Mouse (Mus musculus) forebrain, embryonic 15.5 days (tissue): ENCODE data around the gene Hmx2. TPM values are rescaled to one million over a fixed set of nuclear protein-coding genes. Genes with fewer than 3 reads are reported as not detected.

ENCODE experiments used
- ATAC-seq: fragments of 200-750 bp; cut with Nextera tagmentation; replicated peaks from 2 replicates; pipeline ENCODE4 v1.8.0; 2017; ENCODE audit warnings: mild to moderate bottlenecking, moderate TSS enrichment, moderate library complexity
- H3K27ac ChIP-seq: fragments of 300-500 bp; sonication (generic); replicated peaks from 2 replicates; pipeline ENCODE4 v1.5.1; 2015; ENCODE audit warnings: mild to moderate bottlenecking, inconsistent platforms
- H3K27me3 ChIP-seq: fragments of 300-500 bp; sonication (generic); 2 replicates; pipeline ENCODE4 v1.6.1; 2015; ENCODE audit warnings: inconsistent platforms
- H3K36me3 ChIP-seq: fragments of 300-500 bp; sonication (generic); 2 replicates; pipeline ENCODE4 v1.6.1; 2015; ENCODE audit warnings: mild to moderate bottlenecking, inconsistent platforms
- H3K4me1 ChIP-seq: fragments of 300-500 bp; sonication (generic); 2 replicates; pipeline ENCODE4 v1.6.1; 2015; ENCODE audit warnings: inconsistent platforms
- H3K4me2 ChIP-seq: fragments of 300-500 bp; sonication (generic); replicated peaks from 2 replicates; pipeline ENCODE4 v1.6.1; 2015; ENCODE audit warnings: mild to moderate bottlenecking, inconsistent platforms
- H3K4me3 ChIP-seq: fragments of 300-500 bp; sonication (generic); 2 replicates; pipeline ENCODE4 v1.5.1; 2015; ENCODE audit warnings: mild to moderate bottlenecking, inconsistent platforms
- H3K9ac ChIP-seq: fragments of 300-500 bp; sonication (generic); replicated peaks from 2 replicates; pipeline ENCODE4 v1.6.1; 2015; ENCODE audit warnings: mild to moderate bottlenecking, inconsistent platforms
- H3K9me3 ChIP-seq: fragments of 300-500 bp; sonication (generic); 2 replicates; pipeline ENCODE4 v1.6.1; 2016; ENCODE audit warnings: inconsistent platforms
- WGBS: fragments of 180-500 bp; shearing (Covaris S2); methylation state at CpG from one replicate; pipeline ENCODE4 v1.1.7; 2015; ENCODE audit warnings: mixed read lengths; 5-methylcytosine and 5-hydroxymethylcytosine counted together
- polyA plus RNA-seq: library from polyadenylated mRNA; unstranded; fragments of >200 nt; fragmentation: Nextera tagmentation; extraction: Ambion mirVana; gene quantifications from 2 replicates; pipeline ENCODE4 v1.2.1, GENCODE M21; 2015

Gene Hmx2
- polyA plus RNA-seq, 1 experiment from 2014 or later = 1.1 TPM

- H3K4me2 ChIP-seq = no peak overlapping the region
- 3% methylated on average over 5 of the region's 5 CpGs for WGBS
- no peaks in the 10 kb centered on the region for H3K9me3 ChIP-seq
- H3K4me3 ChIP-seq = no peak overlapping the region
- no peak overlapping the region for H3K9ac ChIP-seq
- ATAC-seq = no peak
- H3K4me1 ChIP-seq = peaks cover 20% of the 10 kb centered on the region
- no peak overlapping the region for H3K27ac ChIP-seq
- H3K27me3 ChIP-seq = peaks cover 98% of the 10 kb centered on the region
- H3K36me3 ChIP-seq = no peaks in the 10 kb centered on the region
Measured at GRCm38 (mm10) chr7:131547481-131547880, 1.1 kb upstream of the Hmx2 start.

- 0% methylated on average over 4 of the region's 4 CpGs for WGBS
- ATAC-seq = no peak
Measured at GRCm38 (mm10) chr7:131551471-131551870, 2.9 kb downstream of the Hmx2 start.

GRCm38 (mm10) chr7:131551931-131552741 lies 3.6 kb downstream of the Hmx2 start:
- no peak overlapping the region for H3K4me3 ChIP-seq
- H3K4me2 ChIP-seq = no peak overlapping the region
- H3K9ac ChIP-seq = no peak overlapping the region
- peaks cover 97% of the 10 kb centered on the region for H3K27me3 ChIP-seq
- no peak overlapping the region for H3K27ac ChIP-seq
- peaks cover 26% of the 10 kb centered on the region for H3K4me1 ChIP-seq
- under 1% methylated on average over 42 of the region's 42 CpGs for WGBS
- H3K9me3 ChIP-seq = no peaks in the 10 kb centered on the region
- no peak for ATAC-seq
- H3K36me3 ChIP-seq = no peaks in the 10 kb centered on the region

More at GRCm38 (mm10) chr7:131551471-131551870, 2.9 kb downstream of the Hmx2 start:
- H3K4me3 ChIP-seq = no peak overlapping the region
- H3K9me3 ChIP-seq = no peaks in the 10 kb centered on the region
- no peak overlapping the region for H3K27ac ChIP-seq
- H3K9ac ChIP-seq = no peak overlapping the region
- peaks cover 97% of the 10 kb centered on the region for H3K27me3 ChIP-seq
- no peak overlapping the region for H3K4me2 ChIP-seq
- peaks cover 23% of the 10 kb centered on the region for H3K4me1 ChIP-seq
- no peaks in the 10 kb centered on the region for H3K36me3 ChIP-seq

GRCm38 (mm10) chr7:131552781-131553180 lies 4.2 kb downstream of the Hmx2 start:
- Histone ChIP-seq H3K4me2 (no peak overlapping the region), H3K36me3 (no peaks in the 10 kb centered on the region), H3K9me3 (no peaks in the 10 kb centered on the region), H3K4me1 (peaks cover 26% of the 10 kb centered on the region), H3K27me3 (peaks cover 97% of the 10 kb centered on the region), H3K4me3 (no peak overlapping the region), H3K9ac (no peak overlapping the region), H3K27ac (no peak overlapping the region)
- ATAC-seq = no peak
- under 1% methylated on average over 5 of the region's 5 CpGs for WGBS

- no peak; the same call in 1 of the 2 replicates for ATAC-seq
- peak overlapping the region; percentile 31 for H3K4me2 ChIP-seq
- peaks cover 97% of the 10 kb centered on the region for H3K27me3 ChIP-seq
- H3K9ac ChIP-seq = no peak overlapping the region
- H3K27ac ChIP-seq = no peak overlapping the region
- H3K4me3 ChIP-seq = peak overlapping the region; percentile 22
- WGBS = 0% methylated on average over 38 of the region's 39 CpGs
- H3K9me3 ChIP-seq = no peaks in the 10 kb centered on the region
- no peaks in the 10 kb centered on the region for H3K36me3 ChIP-seq
- H3K4me1 ChIP-seq = peaks cover 26% of the 10 kb centered on the region
Measured at GRCm38 (mm10) chr7:131553771-131554175, 5.2 kb downstream of the Hmx2 start.

- Histone ChIP-seq H3K27me3 (peaks cover 98% of the 10 kb centered on the region), H3K4me2 (peak overlapping the region; percentile 31), H3K4me1 (peaks cover 26% of the 10 kb centered on the region), H3K4me3 (peak overlapping the region; percentile 22), H3K36me3 (no peaks in the 10 kb centered on the region), H3K9ac (no peak overlapping the region), H3K27ac (no peak overlapping the region), H3K9me3 (no peaks in the 10 kb centered on the region)
- ATAC-seq = 0 out of 2 replicates have a peak, but pooled peaks have one; percentile 27
- WGBS = under 1% methylated on average over 45 of the region's 45 CpGs
Measured at GRCm38 (mm10) chr7:131554341-131555180, 6.0 kb downstream of the Hmx2 start.

GRCm38 (mm10) chr7:131555301-131556081 lies 6.9 kb downstream of the Hmx2 start:
- no peak overlapping the region for H3K4me2 ChIP-seq
- under 1% methylated on average over 68 of the region's 68 CpGs for WGBS

GRCm38 (mm10) chr7:131556116-131556515 lies 7.5 kb downstream of the Hmx2 start:
- no peak for ATAC-seq
- 2% methylated on average over 9 of the region's 9 CpGs for WGBS
- Histone ChIP-seq H3K27me3 (peaks cover 83% of the 10 kb centered on the region), H3K4me3 (no peak overlapping the region), H3K9ac (no peak overlapping the region), H3K27ac (no peak overlapping the region), H3K36me3 (no peaks in the 10 kb centered on the region), H3K4me2 (no peak overlapping the region), H3K4me1 (peaks cover 31% of the 10 kb centered on the region), H3K9me3 (no peaks in the 10 kb centered on the region)

More at GRCm38 (mm10) chr7:131555301-131556081, 6.9 kb downstream of the Hmx2 start:
- peaks cover 90% of the 10 kb centered on the region for H3K27me3 ChIP-seq
- no peak overlapping the region for H3K27ac ChIP-seq
- peaks cover 26% of the 10 kb centered on the region for H3K4me1 ChIP-seq
- peak overlapping the region; percentile 10; the same call in 1 of the 2 replicates for H3K4me3 ChIP-seq
- ATAC-seq = no peak
- no peaks in the 10 kb centered on the region for H3K9me3 ChIP-seq
- no peak overlapping the region for H3K9ac ChIP-seq
- no peaks in the 10 kb centered on the region for H3K36me3 ChIP-seq

- Histone ChIP-seq H3K36me3 (0 out of 2 replicates have a peak, but pooled peaks cover under 1% of the 10 kb centered on the region), H3K27me3 (peaks cover 77% of the 10 kb centered on the region), H3K4me3 (no peak overlapping the region), H3K4me1 (peaks cover 36% of the 10 kb centered on the region), H3K4me2 (no peak overlapping the region), H3K27ac (no peak overlapping the region), H3K9me3 (no peaks in the 10 kb centered on the region), H3K9ac (no peak overlapping the region)
- no peak for ATAC-seq
- 1% methylated on average over 37 of the region's 37 CpGs for WGBS
Measured at GRCm38 (mm10) chr7:131556541-131557271, 8.1 kb downstream of the Hmx2 start.

GRCm38 (mm10) chr7:131557751-131558150 lies 9.2 kb downstream of the Hmx2 start:
- H3K4me1 ChIP-seq = peaks cover 45% of the 10 kb centered on the region
- no peak overlapping the region for H3K9ac ChIP-seq
- peaks cover 10% of the 10 kb centered on the region for H3K36me3 ChIP-seq
- H3K27ac ChIP-seq = no peak overlapping the region
- 33% methylated on average over 2 of the region's 2 CpGs for WGBS
- H3K9me3 ChIP-seq = no peaks in the 10 kb centered on the region
- ATAC-seq = no peak
- no peak overlapping the region for H3K4me2 ChIP-seq
- no peak overlapping the region for H3K4me3 ChIP-seq
- H3K27me3 ChIP-seq = peaks cover 67% of the 10 kb centered on the region
